Mouse (Mus musculus) thymus, adult 2 months (tissue): ENCODE results near the gene Ppp1r14c.

Experiments used
- CTCF ChIP-seq: fragments of 200-500 bp; IDR thresholded peaks from 2 replicates; pipeline ENCODE4 v1.5.1; 2012; ENCODE audit warnings: mild to moderate bottlenecking, control low read depth, low read length, moderate library complexity, borderline replicate concordance; ENCODE audit not compliant: control insufficient read depth, poor library complexity, insufficient read depth; ENCODE audit errors: extremely low read depth
- POLR2A ChIP-seq: fragments of 200-500 bp; IDR thresholded peaks from 2 replicates; pipeline ENCODE4 v1.6.1; 2012; ENCODE audit warnings: mild to moderate bottlenecking, low read length, control low read depth, moderate library complexity; ENCODE audit not compliant: control insufficient read depth, poor library complexity, insufficient read depth; ENCODE audit errors: extremely low read depth

- TF ChIP-seq CTCF (no peak), POLR2A (no peak)
Measured at GRCm38 (mm10) chr10:3411639-3412038, 45.8 kb downstream of the Ppp1r14c start.
